Mouse (Mus musculus) liver, embryonic 14.5 days (tissue): ENCODE results near the gene Tmem108. TPM values are rescaled to one million over a fixed set of nuclear protein-coding genes. Genes with fewer than 3 reads are reported as not detected.

Experiments
- ATAC-seq: fragments of 200-750 bp; cut with Nextera tagmentation; 2 replicates; pipeline ENCODE4 v1.8.0; 2017; ENCODE audit warnings: moderate number of reproducible peaks, mild to moderate bottlenecking, moderate library complexity; ENCODE audit not compliant: insufficient read depth
- DNase-seq, 3 experiments: peaks; one replicate each; pipeline ENCODE4 v3.0.0-alpha.2; 2012 to 2013; ENCODE audit warnings: low read depth in 3 of 3, low spot score in 3 of 3
- H3K27ac ChIP-seq: fragments of 300-500 bp; sonication (generic); 2 replicates; pipeline ENCODE4 v1.5.1; 2014; ENCODE audit warnings: moderate library complexity, mild to moderate bottlenecking, control low read depth, inconsistent platforms
- H3K27me3 ChIP-seq: fragments of 300-500 bp; sonication (generic); 2 replicates; pipeline ENCODE4 v1.6.1; 2014; ENCODE audit warnings: mild to moderate bottlenecking, low read length, moderate library complexity; ENCODE audit not compliant: control insufficient read depth, insufficient read depth
- H3K36me3 ChIP-seq: fragments of 300-500 bp; sonication (generic); replicated peaks from 2 replicates; pipeline ENCODE4 v1.6.1; 2014; ENCODE audit warnings: low read depth; ENCODE audit not compliant: control insufficient read depth, insufficient read depth
- H3K4me1 ChIP-seq, 2 experiments: fragments of 200-500 bp in 1 of 2; fragments of 300-500 bp in 1 of 2; sonication (generic) in 1 of 2; replicated peaks; 2 replicates each; pipeline ENCODE4 v1.6.1; 2012 to 2014; ENCODE audit warnings: antibody characterized with exemption in 1 of 2, inconsistent platforms in 1 of 2, low read length in 1 of 2; ENCODE audit not compliant: control insufficient read depth in 2 of 2, insufficient read depth in 2 of 2
- H3K4me2 ChIP-seq: fragments of 300-500 bp; sonication (generic); 2 replicates; pipeline ENCODE4 v1.6.1; 2014; ENCODE audit warnings: low read depth, mild to moderate bottlenecking, control low read depth, moderate library complexity
- H3K4me3 ChIP-seq, 2 experiments: fragments of 200-500 bp in 1 of 2; fragments of 300-500 bp in 1 of 2; sonication (generic) in 1 of 2; 2 replicates each; pipeline ENCODE4 v1.5.1; 2012 to 2014; ENCODE audit warnings: low read depth in 2 of 2, low read length in 2 of 2, mild to moderate bottlenecking in 2 of 2, control low read depth in 1 of 2, inconsistent platforms in 1 of 2, moderate library complexity in 1 of 2; ENCODE audit not compliant: insufficient read depth in 1 of 2
- H3K9ac ChIP-seq: fragments of 300-500 bp; sonication (generic); replicated peaks from 2 replicates; pipeline ENCODE4 v1.6.1; 2014; ENCODE audit warnings: mild to moderate bottlenecking, control low read depth, moderate library complexity
- H3K9me3 ChIP-seq: fragments of 300-500 bp; sonication (generic); 2 replicates; pipeline ENCODE4 v1.6.1; 2016; ENCODE audit warnings: low read length, mixed read lengths; ENCODE audit not compliant: control insufficient read depth
- CTCF ChIP-seq: IDR thresholded peaks from 2 replicates; pipeline ENCODE4 v1.5.1; 2016; ENCODE audit warnings: antibody characterized with exemption, low read depth, control low read depth
- EP300 ChIP-seq: IDR thresholded peaks from 2 replicates; pipeline ENCODE4 v1.6.1; 2016; ENCODE audit warnings: antibody characterized with exemption, low read depth
- WGBS: fragments of 180-500 bp; shearing (Covaris S2); extraction: QIAGEN DNeasy Blood & Tissue Kit; methylation state at CpG from one replicate; pipeline ENCODE4 v1.1.7; 2014; ENCODE audit not compliant: insufficient replicate concordance; 5-methylcytosine and 5-hydroxymethylcytosine counted together
- polyA plus RNA-seq, 2 experiments: library from polyadenylated mRNA; depleted of rRNA in 1 of 2; stranded (reverse) in 1 of 2; unstranded in 1 of 2; fragments of >200 nt; fragmentation: Nextera tagmentation in 1 of 2; extraction: Ambion mirVana in 1 of 2; gene quantifications; 2 replicates each; pipeline versions ENCODE4 v1.2.1 to v1.2.3; 2012 to 2014

Tmem108 gene
- polyA plus RNA-seq, 2 experiments, result 0.51 to 1.0 TPM

DNA sequence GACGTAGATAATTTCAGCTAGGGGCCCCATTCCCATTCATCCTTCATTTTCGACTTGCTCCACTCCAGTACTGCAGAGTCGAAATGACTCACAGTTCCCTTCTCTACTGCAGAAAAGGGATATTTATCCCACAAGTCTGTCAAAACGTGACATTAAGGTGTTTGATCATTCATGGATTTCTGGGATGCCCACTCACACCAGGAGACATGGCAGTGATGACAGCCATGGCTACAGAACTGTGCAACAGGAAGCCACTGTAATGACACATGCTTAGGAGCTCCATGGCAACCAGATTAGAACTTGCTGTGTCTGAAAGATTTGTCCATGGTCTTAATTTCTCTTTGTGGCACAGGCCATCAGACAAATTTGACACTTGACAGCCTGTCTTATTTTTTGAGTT is 168.6 kb downstream of the Tmem108 start:
- no peak overlapping the region for H3K9ac ChIP-seq
- no peak overlapping the region for H3K27ac ChIP-seq
- WGBS, result 50% methylated on average over 4 of the region's 4 CpGs
- no peak for DNase-seq
- H3K4me3 ChIP-seq, result no peak overlapping the region
- H3K9me3 ChIP-seq, result no peaks in the 10 kb centered on the region
- H3K4me1 ChIP-seq, result no peaks in the 10 kb centered on the region
- no peak for TF ChIP-seq CTCF
- TF ChIP-seq EP300, result no peak
- no peaks in the 10 kb centered on the region for H3K27me3 ChIP-seq
- H3K36me3 ChIP-seq, result no peaks in the 10 kb centered on the region
- H3K4me2 ChIP-seq, result no peak overlapping the region
- no peak for ATAC-seq

DNA sequence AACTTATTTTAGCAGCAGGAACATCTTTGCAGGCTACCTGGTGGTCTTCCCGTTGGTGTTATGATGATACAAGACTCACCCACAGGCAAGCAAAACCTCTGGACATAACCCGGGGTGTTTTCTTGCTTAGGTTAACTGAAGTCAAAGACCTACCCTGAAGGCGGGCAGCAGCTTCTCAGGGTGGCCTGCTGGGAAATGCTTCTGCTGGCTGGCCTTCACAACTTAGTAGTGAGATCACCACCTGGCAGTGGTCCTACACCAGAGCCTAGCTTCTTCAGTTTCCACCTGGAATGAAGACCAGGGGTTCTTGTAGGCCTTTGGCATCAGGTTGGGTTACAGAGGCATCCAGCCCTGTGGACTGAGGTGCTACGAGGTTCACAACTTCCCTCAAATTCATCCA is 169.7 kb downstream of the Tmem108 start:
- TF ChIP-seq CTCF, result no peak
- no peak for TF ChIP-seq EP300
- Histone ChIP-seq H3K36me3 (no peaks in the 10 kb centered on the region), H3K4me3 (no peak overlapping the region), H3K9me3 (no peaks in the 10 kb centered on the region), H3K9ac (no peak overlapping the region), H3K27me3 (no peaks in the 10 kb centered on the region), H3K27ac (no peak overlapping the region), H3K4me1 (no peaks in the 10 kb centered on the region), H3K4me2 (no peak overlapping the region)
- WGBS, result 61% methylated on average over 4 of the region's 4 CpGs
- DNase-seq (no peak), ATAC-seq (no peak)

DNA sequence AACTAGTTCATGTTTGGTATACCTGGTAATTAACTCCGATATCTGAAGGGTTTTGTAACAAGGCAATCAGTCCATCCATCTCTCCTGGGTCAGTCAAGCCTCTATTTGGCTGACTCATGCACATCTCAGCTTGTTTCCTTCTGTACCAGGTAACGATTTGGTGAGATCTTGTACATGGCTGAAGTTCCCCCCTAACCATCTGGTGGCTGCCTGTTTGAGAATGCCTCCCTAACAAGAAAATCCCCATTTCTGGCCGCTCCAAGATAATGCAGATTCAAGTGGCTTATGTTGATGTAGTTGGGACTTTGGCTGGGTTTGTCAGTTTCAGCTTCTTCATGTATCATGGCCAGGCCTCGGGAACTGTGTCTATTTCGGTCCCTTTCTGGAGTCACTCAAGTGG is 170.8 kb downstream of the Tmem108 start:
- Histone ChIP-seq H3K36me3 (no peaks in the 10 kb centered on the region), H3K9me3 (no peaks in the 10 kb centered on the region), H3K9ac (no peak overlapping the region), H3K4me2 (no peak overlapping the region), H3K27me3 (no peaks in the 10 kb centered on the region), H3K4me3 (no peak overlapping the region), H3K4me1 (no peaks in the 10 kb centered on the region), H3K27ac (no peak overlapping the region)
- WGBS, result 55% methylated on average over 5 of the region's 5 CpGs
- DNase-seq, result no peak
- no peak for ATAC-seq
- TF ChIP-seq EP300 (no peak), CTCF (no peak)

DNA sequence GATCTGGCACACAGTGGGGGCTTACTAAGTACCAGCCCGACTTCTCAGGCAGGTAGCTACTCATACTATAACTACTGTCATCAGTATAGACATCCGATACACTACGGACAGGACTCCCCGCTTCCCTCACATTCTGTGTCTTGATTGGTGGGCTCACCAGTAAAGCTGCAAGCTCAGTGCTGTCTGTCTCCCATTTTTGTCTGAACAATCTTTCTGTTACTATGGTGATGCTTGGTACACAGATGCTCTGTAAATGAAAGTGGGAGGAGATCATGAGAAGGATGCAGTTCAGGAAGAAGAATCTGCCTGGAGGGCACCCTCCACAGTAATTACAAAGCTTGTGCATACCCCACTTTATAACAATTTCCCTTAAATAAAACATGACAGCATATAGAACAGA is 176.8 kb downstream of the Tmem108 start:
- WGBS, result 71% methylated on average over 4 of the region's 4 CpGs

DNA sequence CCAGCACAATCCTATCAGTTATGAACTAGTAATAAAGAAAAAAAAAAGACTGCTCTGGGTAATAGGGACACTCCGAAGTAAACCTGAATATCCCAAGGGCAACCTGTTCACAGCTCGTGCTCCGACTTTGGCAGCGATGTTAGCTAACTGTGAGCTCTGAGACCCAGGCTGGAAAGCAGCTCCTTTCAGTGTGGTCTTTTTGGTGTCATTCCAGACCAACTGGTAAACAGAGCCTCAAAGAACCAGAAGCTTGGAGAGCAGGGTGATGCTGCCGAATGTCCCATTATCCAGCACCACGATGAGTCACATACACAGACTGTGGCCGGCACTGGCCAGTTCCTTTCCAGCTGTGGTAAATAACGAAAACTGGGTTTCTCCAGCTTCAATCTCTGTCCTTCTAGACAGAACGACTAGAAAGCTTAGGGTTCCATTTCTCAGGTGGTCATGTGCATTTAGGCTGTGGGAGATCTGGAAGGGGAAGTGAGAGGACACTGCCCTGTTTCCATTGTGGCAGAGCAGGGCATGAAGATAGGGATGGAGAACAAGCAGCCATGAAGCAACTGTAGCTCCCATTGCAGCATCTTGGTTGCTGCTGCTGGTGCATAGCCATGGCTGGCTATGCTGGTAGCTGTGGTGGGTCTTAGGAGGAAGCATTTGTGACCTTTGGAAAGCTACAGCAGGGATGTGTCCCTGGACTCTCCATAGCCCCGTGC is 179.2 kb downstream of the Tmem108 start:
- no peak for DNase-seq
- H3K36me3 ChIP-seq, result no peaks in the 10 kb centered on the region
- no peaks in the 10 kb centered on the region for H3K4me1 ChIP-seq
- no peaks in the 10 kb centered on the region for H3K9me3 ChIP-seq
- WGBS, result 65% methylated on average over 10 of the region's 10 CpGs
- H3K27ac ChIP-seq, result no peak overlapping the region
- no peak for ATAC-seq
- no peaks in the 10 kb centered on the region for H3K27me3 ChIP-seq
- H3K4me2 ChIP-seq, result no peak overlapping the region
- no peak overlapping the region for H3K9ac ChIP-seq
- TF ChIP-seq EP300 (no peak), CTCF (no peak)
- no peak overlapping the region for H3K4me3 ChIP-seq

More for the DNA sequence above, 176.8 kb downstream of the Tmem108 start:
- ATAC-seq, result no peak
- no peak for TF ChIP-seq CTCF
- DNase-seq, result no peak
- H3K27ac ChIP-seq, result no peak overlapping the region
- H3K36me3 ChIP-seq, result no peaks in the 10 kb centered on the region
- no peak overlapping the region for H3K4me2 ChIP-seq
- H3K4me3 ChIP-seq, result no peak overlapping the region
- H3K9me3 ChIP-seq, result no peaks in the 10 kb centered on the region
- H3K9ac ChIP-seq, result no peak overlapping the region
- no peaks in the 10 kb centered on the region for H3K27me3 ChIP-seq
- no peaks in the 10 kb centered on the region for H3K4me1 ChIP-seq
